Mouse (Mus musculus): Measurements from ENCODE around the gene Dmrtc2. TPM values are rescaled to one million over a fixed set of nuclear protein-coding genes. Genes with fewer than 3 reads are reported as not detected.
"Not testable (repeated sequence)": the region's sequence is repeated elsewhere in the genome, so short reads cannot be mapped to it uniquely, and the experiment has no call there.

Gene Dmrtc2
- polyA plus RNA-seq (2014; fragmentation: Nextera tagmentation; extraction: Ambion mirVana): not detected in 2 replicates

GRCm38 (mm10) chr7:24869532-24870165 lies at the start of gene Dmrtc2, which contains the start of gene Lypd4:
Gene Dmrtc2 (plus strand): TSS chr7:24870057.
Gene Lypd4 (minus strand): TSS chr7:24869941.
- Histone ChIP-seq H3K9ac (ENCODE audit: low read length) (no peak within 1 kb of the TSS), H3K27me3 (ENCODE audit: control insufficient read depth, insufficient read depth, low read length) (no peaks in the 10 kb centered on the region), H3K4me2 (ENCODE audit: low read depth) (no peak within 1 kb of the TSS), H3K9me3 (ENCODE audit: control insufficient read depth, low read length) (no peaks in the 10 kb centered on the region), H3K36me3 (ENCODE audit: control insufficient read depth, insufficient read depth, low read length) (no peaks in the 10 kb centered on the region), H3K27ac (ENCODE audit: low read depth, low read length) (no peak within 1 kb of the TSS), H3K4me3 (ENCODE audit: low read depth, low read length) (no peak within 1 kb of the TSS), H3K4me1 (ENCODE audit: control insufficient read depth, insufficient read depth, low read length) (no peaks in the 10 kb centered on the region)
- ATAC-seq (ENCODE audit: insufficient read depth, low FRiP score, low TSS enrichment): no peak
- WGBS: 55% methylated on average over 39 of the region's 41 CpGs
- DNase-seq (ENCODE audit: low spot score): no peak

GRCm38 (mm10) chr7:24824452-24824851 lies 45.4 kb upstream of the Dmrtc2 start:
- H3K4me3 ChIP-seq (ENCODE audit: low read depth, low read length): no peak overlapping the region
- H3K27ac ChIP-seq (ENCODE audit: low read depth, low read length): no peak overlapping the region
- 81% methylated on average over 7 of the region's 7 CpGs for WGBS
- ATAC-seq (ENCODE audit: insufficient read depth, low FRiP score, low TSS enrichment) (no peak), DNase-seq (ENCODE audit: low spot score) (no peak)
- no peak overlapping the region for H3K4me2 ChIP-seq (ENCODE audit: low read depth)
- no peak overlapping the region for H3K9ac ChIP-seq (ENCODE audit: low read length)
- H3K9me3 ChIP-seq (ENCODE audit: control insufficient read depth, low read length): no peaks in the 10 kb centered on the region
- H3K27me3 ChIP-seq (ENCODE audit: control insufficient read depth, insufficient read depth, low read length): no peaks in the 10 kb centered on the region
- H3K4me1 ChIP-seq (ENCODE audit: control insufficient read depth, insufficient read depth, low read length): no peaks in the 10 kb centered on the region
- no peaks in the 10 kb centered on the region for H3K36me3 ChIP-seq (ENCODE audit: control insufficient read depth, insufficient read depth, low read length)

GRCm38 (mm10) chr7:24827181-24827580 lies 42.7 kb upstream of the Dmrtc2 start:
- DNase-seq (ENCODE audit: low spot score) (no peak), ATAC-seq (ENCODE audit: insufficient read depth, low FRiP score, low TSS enrichment) (no peak)
- H3K4me2 ChIP-seq (ENCODE audit: low read depth): no peak overlapping the region
- no peaks in the 10 kb centered on the region for H3K27me3 ChIP-seq (ENCODE audit: control insufficient read depth, insufficient read depth, low read length)
- 90% methylated on average over 4 of the region's 4 CpGs for WGBS
- H3K4me1 ChIP-seq (ENCODE audit: control insufficient read depth, insufficient read depth, low read length): no peaks in the 10 kb centered on the region
- no peak overlapping the region for H3K4me3 ChIP-seq (ENCODE audit: low read depth, low read length)
- no peaks in the 10 kb centered on the region for H3K36me3 ChIP-seq (ENCODE audit: control insufficient read depth, insufficient read depth, low read length)
- H3K27ac ChIP-seq (ENCODE audit: low read depth, low read length): no peak overlapping the region
- H3K9ac ChIP-seq (ENCODE audit: low read length): no peak overlapping the region
- H3K9me3 ChIP-seq (ENCODE audit: control insufficient read depth, low read length): no peaks in the 10 kb centered on the region

GRCm38 (mm10) chr7:24838732-24839409 lies 31.0 kb upstream of the Dmrtc2 start:
- 73% methylated on average over 11 of the region's 13 CpGs for WGBS
- H3K27ac ChIP-seq (ENCODE audit: low read depth, low read length); H3K4me2 ChIP-seq (ENCODE audit: low read depth); H3K36me3 ChIP-seq (ENCODE audit: control insufficient read depth, insufficient read depth, low read length); DNase-seq (ENCODE audit: low spot score); H3K4me3 ChIP-seq (ENCODE audit: low read depth, low read length); H3K9me3 ChIP-seq (ENCODE audit: control insufficient read depth, low read length); H3K9ac ChIP-seq (ENCODE audit: low read length); ATAC-seq (ENCODE audit: insufficient read depth, low FRiP score, low TSS enrichment); H3K27me3 ChIP-seq (ENCODE audit: control insufficient read depth, insufficient read depth, low read length); H3K4me1 ChIP-seq (ENCODE audit: control insufficient read depth, insufficient read depth, low read length): not testable (repeated sequence)

GRCm38 (mm10) chr7:24839410-24839808 lies 30.4 kb upstream of the Dmrtc2 start:
- no peak for DNase-seq (ENCODE audit: low spot score)
- ATAC-seq (ENCODE audit: insufficient read depth, low FRiP score, low TSS enrichment): no peak
- Histone ChIP-seq H3K36me3 (ENCODE audit: control insufficient read depth, insufficient read depth, low read length) (no peaks in the 10 kb centered on the region), H3K27me3 (ENCODE audit: control insufficient read depth, insufficient read depth, low read length) (no peaks in the 10 kb centered on the region), H3K4me1 (ENCODE audit: control insufficient read depth, insufficient read depth, low read length) (no peaks in the 10 kb centered on the region), H3K9me3 (ENCODE audit: control insufficient read depth, low read length) (no peaks in the 10 kb centered on the region), H3K27ac (ENCODE audit: low read depth, low read length) (no peak overlapping the region), H3K4me2 (ENCODE audit: low read depth) (no peak overlapping the region), H3K9ac (ENCODE audit: low read length) (no peak overlapping the region), H3K4me3 (ENCODE audit: low read depth, low read length) (no peak overlapping the region)
- 89% methylated on average over 8 of the region's 8 CpGs for whole genome bisulfite sequencing

GRCm38 (mm10) chr7:24840331-24840730 lies 29.5 kb upstream of the Dmrtc2 start:
- no peak for DNase-seq (ENCODE audit: low spot score)
- 65% methylated on average over 3 of the region's 3 CpGs for WGBS
- H3K36me3 ChIP-seq (ENCODE audit: control insufficient read depth, insufficient read depth, low read length): no peaks in the 10 kb centered on the region
- H3K9ac ChIP-seq (ENCODE audit: low read length): no peak overlapping the region
- no peaks in the 10 kb centered on the region for H3K4me1 ChIP-seq (ENCODE audit: control insufficient read depth, insufficient read depth, low read length)
- H3K4me3 ChIP-seq (ENCODE audit: low read depth, low read length): no peak overlapping the region
- H3K27me3 ChIP-seq (ENCODE audit: control insufficient read depth, insufficient read depth, low read length): no peaks in the 10 kb centered on the region
- H3K27ac ChIP-seq (ENCODE audit: low read depth, low read length): no peak overlapping the region
- ATAC-seq (ENCODE audit: insufficient read depth, low FRiP score, low TSS enrichment): no peak
- no peaks in the 10 kb centered on the region for H3K9me3 ChIP-seq (ENCODE audit: control insufficient read depth, low read length)
- no peak overlapping the region for H3K4me2 ChIP-seq (ENCODE audit: low read depth)

- no peak for ATAC-seq (ENCODE audit: insufficient read depth, low FRiP score, low TSS enrichment)
- Histone ChIP-seq H3K9me3 (ENCODE audit: control insufficient read depth, low read length) (no peaks in the 10 kb centered on the region), H3K4me2 (ENCODE audit: low read depth) (no peak overlapping the region), H3K4me1 (ENCODE audit: control insufficient read depth, insufficient read depth, low read length) (no peaks in the 10 kb centered on the region), H3K9ac (ENCODE audit: low read length) (no peak overlapping the region), H3K27ac (ENCODE audit: low read depth, low read length) (no peak overlapping the region), H3K36me3 (ENCODE audit: control insufficient read depth, insufficient read depth, low read length) (no peaks in the 10 kb centered on the region), H3K27me3 (ENCODE audit: control insufficient read depth, insufficient read depth, low read length) (no peaks in the 10 kb centered on the region), H3K4me3 (ENCODE audit: low read depth, low read length) (no peak overlapping the region)
- no peak for DNase-seq (ENCODE audit: low spot score)
- WGBS: 70% methylated on average over 4 of the region's 4 CpGs
Measured at GRCm38 (mm10) chr7:24841009-24841408, 28.8 kb upstream of the Dmrtc2 start.

- WGBS: 47% methylated on average over 5 of the region's 5 CpGs
- no peak for DNase-seq (ENCODE audit: low spot score)
- Histone ChIP-seq H3K27me3 (ENCODE audit: control insufficient read depth, insufficient read depth, low read length) (no peaks in the 10 kb centered on the region), H3K9ac (ENCODE audit: low read length) (no peak overlapping the region), H3K4me1 (ENCODE audit: control insufficient read depth, insufficient read depth, low read length) (no peaks in the 10 kb centered on the region), H3K4me3 (ENCODE audit: low read depth, low read length) (no peak overlapping the region), H3K36me3 (ENCODE audit: control insufficient read depth, insufficient read depth, low read length) (no peaks in the 10 kb centered on the region), H3K4me2 (ENCODE audit: low read depth) (no peak overlapping the region), H3K27ac (ENCODE audit: low read depth, low read length) (no peak overlapping the region), H3K9me3 (ENCODE audit: control insufficient read depth, low read length) (no peaks in the 10 kb centered on the region)
- ATAC-seq (ENCODE audit: insufficient read depth, low FRiP score, low TSS enrichment): no peak
Measured at GRCm38 (mm10) chr7:24844144-24844543, 25.7 kb upstream of the Dmrtc2 start.

GRCm38 (mm10) chr7:24845181-24845580 lies 24.7 kb upstream of the Dmrtc2 start:
- Histone ChIP-seq H3K4me2 (ENCODE audit: low read depth) (no peak overlapping the region), H3K27me3 (ENCODE audit: control insufficient read depth, insufficient read depth, low read length) (no peaks in the 10 kb centered on the region), H3K4me3 (ENCODE audit: low read depth, low read length) (no peak overlapping the region), H3K4me1 (ENCODE audit: control insufficient read depth, insufficient read depth, low read length) (no peaks in the 10 kb centered on the region), H3K9me3 (ENCODE audit: control insufficient read depth, low read length) (no peaks in the 10 kb centered on the region), H3K9ac (ENCODE audit: low read length) (no peak overlapping the region), H3K36me3 (ENCODE audit: control insufficient read depth, insufficient read depth, low read length) (no peaks in the 10 kb centered on the region), H3K27ac (ENCODE audit: low read depth, low read length) (no peak overlapping the region)
- DNase-seq (ENCODE audit: low spot score) (no peak), ATAC-seq (ENCODE audit: insufficient read depth, low FRiP score, low TSS enrichment) (no peak)
- WGBS: 85% methylated on average over 9 of the region's 9 CpGs
